Mouse (Mus musculus) embryonic facial prominence, embryonic 15.5 days (tissue): ENCODE data around the gene Gramd1c. TPM values are rescaled to one million over a fixed set of nuclear protein-coding genes. Genes with fewer than 3 reads are reported as not detected.

Experiments
- ATAC-seq: fragments of 200-750 bp; cut with Nextera tagmentation; 2 replicates; pipeline ENCODE4 v1.8.0; 2017; ENCODE audit warnings: low read depth, moderate TSS enrichment; ENCODE audit not compliant: insufficient number of reproducible peaks, low FRiP score, low TSS enrichment
- H3K27ac ChIP-seq: fragments of 300-500 bp; sonication (generic); replicated peaks from 2 replicates; pipeline ENCODE4 v1.5.1; 2015; ENCODE audit warnings: mild to moderate bottlenecking, inconsistent platforms
- H3K27me3 ChIP-seq: fragments of 300-500 bp; sonication (generic); 2 replicates; pipeline ENCODE4 v1.6.1; 2015; ENCODE audit warnings: inconsistent platforms
- H3K36me3 ChIP-seq: fragments of 300-500 bp; sonication (generic); 2 replicates; pipeline ENCODE4 v1.6.1; 2015; ENCODE audit warnings: mild to moderate bottlenecking, inconsistent platforms
- H3K4me1 ChIP-seq: fragments of 300-500 bp; sonication (generic); 2 replicates; pipeline ENCODE4 v1.6.1; 2015; ENCODE audit warnings: inconsistent platforms
- H3K4me2 ChIP-seq: fragments of 300-500 bp; sonication (generic); replicated peaks from 2 replicates; pipeline ENCODE4 v1.6.1; 2015; ENCODE audit warnings: mild to moderate bottlenecking, inconsistent platforms
- H3K4me3 ChIP-seq: fragments of 300-500 bp; sonication (generic); replicated peaks from 2 replicates; pipeline ENCODE4 v1.5.1; 2015; ENCODE audit warnings: mild to moderate bottlenecking, inconsistent platforms
- H3K9ac ChIP-seq: fragments of 300-500 bp; sonication (generic); 2 replicates; pipeline ENCODE4 v1.6.1; 2015; ENCODE audit warnings: inconsistent platforms
- H3K9me3 ChIP-seq: fragments of 300-500 bp; sonication (generic); replicated peaks from 2 replicates; pipeline ENCODE4 v1.6.1; 2016; ENCODE audit warnings: inconsistent platforms
- microRNA-seq: library from miRNA; unstranded; fragments of <30 nt; microRNA quantifications from one replicate; pipeline ENCODE4, GENCODE M21; 2016; ENCODE audit warnings: borderline number of aligned reads
- polyA plus RNA-seq: library from polyadenylated mRNA; unstranded; fragments of >200 nt; fragmentation: Nextera tagmentation; extraction: Ambion mirVana; gene quantifications from 2 replicates; pipeline ENCODE4 v1.2.1, GENCODE M21; 2015

Gene Gramd1c
- polyA plus RNA-seq, 1 experiment from 2014 or later = 9.6 TPM

DNA sequence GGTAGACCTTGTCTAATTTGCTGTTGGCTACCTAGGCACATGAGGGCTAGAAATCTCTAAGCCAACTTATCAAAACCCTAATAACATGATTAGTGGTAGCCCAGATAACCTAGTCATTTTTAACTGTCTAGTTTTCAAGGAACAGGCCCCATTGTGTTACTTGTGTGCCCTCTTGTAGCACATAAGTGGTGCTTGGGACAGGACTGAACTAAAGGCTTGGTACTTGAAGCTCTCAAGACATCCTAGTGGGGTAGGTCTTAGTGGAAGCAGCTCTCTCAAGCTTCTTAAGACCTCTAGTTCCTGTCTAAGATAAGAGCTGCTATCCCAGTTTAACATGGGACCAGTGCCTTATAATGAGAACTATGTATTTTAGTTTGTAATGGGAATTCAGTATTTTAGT lies 132.6 kb downstream of the Gramd1c start:
- Histone ChIP-seq H3K9ac (no peak overlapping the region), H3K27ac (no peak overlapping the region), H3K4me3 (no peak overlapping the region), H3K27me3 (no peaks in the 10 kb centered on the region), H3K9me3 (no peaks in the 10 kb centered on the region), H3K4me1 (no peaks in the 10 kb centered on the region), H3K4me2 (no peak overlapping the region), H3K36me3 (no peaks in the 10 kb centered on the region)
- no peak for ATAC-seq

Small RNAs within 50 kb of the gene (microRNA-seq; reads per million reads assigned to microRNA genes)
- not detected for gene Mir3470b

Other genes starting within 250 kb of the Gramd1c start
- gene Ccdc191, start 173.5 kb downstream of the Gramd1c start, polyA plus RNA-seq = 15.9 and 16.5 TPM in 2 replicates
- 25.4 and 27.3 TPM in 2 replicates for gene Qtrt2, start 136.5 kb downstream of the Gramd1c start, polyA plus RNA-seq
- gene Zdhhc23, start 83.6 kb downstream of the Gramd1c start, polyA plus RNA-seq = 1.1 and 1.3 TPM in 2 replicates
- gene Atp6v1a, start 76.4 kb upstream of the Gramd1c start, polyA plus RNA-seq = 57.8 and 58.1 TPM in 2 replicates
- 99.0 and 108 TPM in 2 replicates for gene Naa50, start 76.5 kb upstream of the Gramd1c start, polyA plus RNA-seq
- 2.3 and 2.7 TPM in 2 replicates for gene Usf3, start 109.9 kb upstream of the Gramd1c start, polyA plus RNA-seq